Mouse (Mus musculus): Measurements from ENCODE around the gene Smyd3.

Gene Smyd3

GRCm38 (mm10) chr1:179458987-179459368 lies 58.9 kb downstream of the Smyd3 start:
- no peak for DNase-seq (ENCODE audit: low spot score in 2 of 2)

- DNase-seq (ENCODE audit: low spot score in 2 of 2) = no peak
These were observed 59.4 kb downstream of the Smyd3 start for GRCm38 (mm10) chr1:179458236-179458986.

GRCm38 (mm10) chr1:179454600-179454999 lies 63.2 kb downstream of the Smyd3 start:
- DNase-seq (ENCODE audit: low spot score in 2 of 2) = no peak

- no peak for DNase-seq (ENCODE audit: low spot score in 2 of 2)
These were observed 66.6 kb downstream of the Smyd3 start for GRCm38 (mm10) chr1:179451211-179451610.

GRCm38 (mm10) chr1:179446845-179447212 lies 71.0 kb downstream of the Smyd3 start:
- DNase-seq (ENCODE audit: low spot score in 2 of 2) = no peak

GRCm38 (mm10) chr1:179446127-179446844 lies 71.6 kb downstream of the Smyd3 start:
- DNase-seq (ENCODE audit: low spot score in 2 of 2) = no peak

GRCm38 (mm10) chr1:179443835-179444234 lies 74.0 kb downstream of the Smyd3 start:
- DNase-seq (ENCODE audit: low spot score in 2 of 2) = no peak

GRCm38 (mm10) chr1:179443423-179443822 lies 74.4 kb downstream of the Smyd3 start:
- DNase-seq (ENCODE audit: low spot score in 2 of 2) = no peak

- peak; percentile 16 to 22 for DNase-seq (ENCODE audit: low spot score in 2 of 2)
These were observed 81.2 kb downstream of the Smyd3 start for GRCm38 (mm10) chr1:179436596-179436995.

GRCm38 (mm10) chr1:179434443-179435260 lies 83.2 kb downstream of the Smyd3 start:
- no peak for DNase-seq (ENCODE audit: low spot score in 2 of 2)

- DNase-seq (ENCODE audit: low spot score in 2 of 2) = no peak
These were observed 84.0 kb downstream of the Smyd3 start for GRCm38 (mm10) chr1:179433828-179434227.

GRCm38 (mm10) chr1:179433355-179433754 lies 84.5 kb downstream of the Smyd3 start:
- DNase-seq (ENCODE audit: low spot score in 2 of 2) = no peak

GRCm38 (mm10) chr1:179430077-179430476 lies 87.8 kb downstream of the Smyd3 start:
- no peak for DNase-seq (ENCODE audit: low spot score in 2 of 2)

GRCm38 (mm10) chr1:179424879-179425472 lies 92.9 kb downstream of the Smyd3 start:
- no peak for DNase-seq (ENCODE audit: low spot score in 2 of 2)

GRCm38 (mm10) chr1:179419091-179419490 lies 98.8 kb downstream of the Smyd3 start:
- DNase-seq (ENCODE audit: low spot score in 2 of 2) = no peak

GRCm38 (mm10) chr1:179408086-179408485 lies 109.8 kb downstream of the Smyd3 start:
- DNase-seq (ENCODE audit: low spot score in 2 of 2) = no peak

GRCm38 (mm10) chr1:179400835-179401234 lies 117.0 kb downstream of the Smyd3 start:
- DNase-seq (ENCODE audit: low spot score in 2 of 2) = no peak

GRCm38 (mm10) chr1:179398639-179399038 lies 119.2 kb downstream of the Smyd3 start:
- no peak for DNase-seq (ENCODE audit: low spot score in 2 of 2)

GRCm38 (mm10) chr1:179386237-179386975 lies 131.4 kb downstream of the Smyd3 start:
- DNase-seq (ENCODE audit: low spot score in 2 of 2) = no peak

GRCm38 (mm10) chr1:179385691-179386090 lies 132.2 kb downstream of the Smyd3 start:
- peak in 1 of 2 experiments; percentile 14 for DNase-seq (ENCODE audit: low spot score in 2 of 2)

- no peak for DNase-seq (ENCODE audit: low spot score in 2 of 2)
These were observed 133.5 kb downstream of the Smyd3 start for GRCm38 (mm10) chr1:179384296-179384695.
